Mouse (Mus musculus): Measurements from ENCODE around the gene Ccdc155. TPM values are rescaled to one million over a fixed set of nuclear protein-coding genes. Genes with fewer than 3 reads are reported as not detected.
A peak's percentile ranks its signal among the peaks of the same experiment; 100 is the strongest.

The Ccdc155 gene
- 0.62 and 0.67 TPM in 2 replicates for polyA plus RNA-seq (2016; fragmentation: Nextera tagmentation; extraction: Ambion mirVana)

GRCm38 (mm10) chr7:45204380-45205143 lies at the start of gene Ccdc155:
Gene Ccdc155 (minus strand): TSS chr7:45204892.
- Histone ChIP-seq H3K27ac (replicated peaks) (peak within 1 kb of the TSS; percentile 87), H3K36me3 (replicated peaks) (no peaks in the 10 kb centered on the region), H3K9me3 (no peaks in the 10 kb centered on the region), H3K4me3 (peak within 1 kb of the TSS; percentile 61), H3K4me1 (peaks cover 8% of the 10 kb centered on the region), H3K27me3 (replicated peaks; ENCODE audit: low read depth, poor library complexity, severe bottlenecking) (peaks cover 41% of the 10 kb centered on the region)
- WGBS = 9% methylated on average over 44 of the region's 44 CpGs
- DNase-seq (ENCODE audit: low spot score) = peak; percentile 99

GRCm38 (mm10) chr7:45253806-45254205 lies 49.1 kb upstream of the Ccdc155 start:
- 86% methylated on average over 8 of the region's 8 CpGs for WGBS
- Histone ChIP-seq H3K4me3 (no peak overlapping the region), H3K36me3 (replicated peaks) (no peaks in the 10 kb centered on the region), H3K27me3 (replicated peaks; ENCODE audit: low read depth, poor library complexity, severe bottlenecking) (0 out of 2 replicates have a peak, but pooled peaks cover 9% of the 10 kb centered on the region), H3K9me3 (no peaks in the 10 kb centered on the region), H3K27ac (replicated peaks) (no peak overlapping the region), H3K4me1 (peaks cover 7% of the 10 kb centered on the region; the same call in 1 of the 2 replicates)
- no peak for DNase-seq (ENCODE audit: low spot score)

- Histone ChIP-seq H3K27me3 (replicated peaks; ENCODE audit: low read depth, poor library complexity, severe bottlenecking) (no peaks in the 10 kb centered on the region), H3K27ac (replicated peaks) (no peak overlapping the region), H3K4me1 (no peaks in the 10 kb centered on the region), H3K9me3 (no peaks in the 10 kb centered on the region), H3K36me3 (replicated peaks) (no peaks in the 10 kb centered on the region), H3K4me3 (no peak overlapping the region)
- WGBS = 41% methylated on average over 3 of the region's 3 CpGs
- peak; percentile 7 for DNase-seq (ENCODE audit: low spot score)
Measured at GRCm38 (mm10) chr7:45247666-45248065, 43.0 kb upstream of the Ccdc155 start.

- 78% methylated on average over 6 of the region's 6 CpGs for WGBS
- H3K4me1 ChIP-seq = peaks cover 25% of the 10 kb centered on the region
- peak overlapping the region; percentile 81; the same call in 1 of the 2 replicates for H3K27ac ChIP-seq (replicated peaks)
- no peaks in the 10 kb centered on the region for H3K36me3 ChIP-seq (replicated peaks)
- H3K9me3 ChIP-seq = no peaks in the 10 kb centered on the region
- H3K27me3 ChIP-seq (replicated peaks; ENCODE audit: low read depth, poor library complexity, severe bottlenecking) = peaks cover 58% of the 10 kb centered on the region
- no peak for DNase-seq (ENCODE audit: low spot score)
- H3K4me3 ChIP-seq = peak overlapping the region; percentile 50
Measured at GRCm38 (mm10) chr7:45241389-45241749, 36.7 kb upstream of the Ccdc155 start.

GRCm38 (mm10) chr7:45240633-45241388 lies 36.1 kb upstream of the Ccdc155 start, which contains the start of gene Slc6a16:
Gene Slc6a16 (plus strand): TSS chr7:45241085.
- peak; percentile 78 for DNase-seq (ENCODE audit: low spot score)
- Histone ChIP-seq H3K4me3 (peak within 1 kb of the TSS; percentile 50), H3K27me3 (replicated peaks; ENCODE audit: low read depth, poor library complexity, severe bottlenecking) (peaks cover 64% of the 10 kb centered on the region), H3K36me3 (replicated peaks) (no peaks in the 10 kb centered on the region), H3K4me1 (peaks cover 28% of the 10 kb centered on the region), H3K9me3 (no peaks in the 10 kb centered on the region), H3K27ac (replicated peaks) (peak within 1 kb of the TSS; percentile 81)
- WGBS = 9% methylated on average over 53 of the region's 53 CpGs

- H3K4me3 ChIP-seq = no peak overlapping the region
- H3K36me3 ChIP-seq (replicated peaks) = no peaks in the 10 kb centered on the region
- 82% methylated on average over 7 of the region's 7 CpGs for WGBS
- peaks cover 68% of the 10 kb centered on the region for H3K27me3 ChIP-seq (replicated peaks; ENCODE audit: low read depth, poor library complexity, severe bottlenecking)
- H3K4me1 ChIP-seq = peaks cover 35% of the 10 kb centered on the region
- no peaks in the 10 kb centered on the region for H3K9me3 ChIP-seq
- H3K27ac ChIP-seq (replicated peaks) = peak overlapping the region; percentile 81; the same call in 1 of the 2 replicates
- DNase-seq (ENCODE audit: low spot score) = peak; percentile 7
Measured at GRCm38 (mm10) chr7:45240109-45240508, 35.4 kb upstream of the Ccdc155 start.

- peak within 1 kb of the TSS; percentile 25; the same call in 1 of the 2 replicates for H3K4me3 ChIP-seq
- H3K27ac ChIP-seq (replicated peaks) = no peak within 1 kb of the TSS; the same call in 1 of the 2 replicates
- H3K27me3 ChIP-seq (replicated peaks; ENCODE audit: low read depth, poor library complexity, severe bottlenecking) = peaks cover 68% of the 10 kb centered on the region
- no peaks in the 10 kb centered on the region for H3K9me3 ChIP-seq
- peaks cover 3% of the 10 kb centered on the region; the same call in 1 of the 2 replicates for H3K36me3 ChIP-seq (replicated peaks)
- 40% methylated on average over 20 of the region's 20 CpGs for WGBS
- H3K4me1 ChIP-seq = peaks cover 47% of the 10 kb centered on the region
- DNase-seq (ENCODE audit: low spot score) = no peak
Measured at GRCm38 (mm10) chr7:45238723-45239496, 34.2 kb upstream of the Ccdc155 start, which contains the start of gene Cd37. Gene Cd37 (minus strand): TSS chr7:45239115.

GRCm38 (mm10) chr7:45237747-45238699 lies 33.3 kb upstream of the Ccdc155 start:
- WGBS = 78% methylated on average over 17 of the region's 17 CpGs
- DNase-seq (ENCODE audit: low spot score) = peak; percentile 8
- H3K4me1 ChIP-seq = peaks cover 56% of the 10 kb centered on the region

GRCm38 (mm10) chr7:45235656-45236180 lies 31.0 kb upstream of the Ccdc155 start:
- H3K4me3 ChIP-seq = peak overlapping the region; percentile 47
- peaks cover 61% of the 10 kb centered on the region for H3K27me3 ChIP-seq (replicated peaks; ENCODE audit: low read depth, poor library complexity, severe bottlenecking)
- peaks cover 35% of the 10 kb centered on the region for H3K36me3 ChIP-seq (replicated peaks)
- DNase-seq (ENCODE audit: low spot score) = no peak
- peaks cover 62% of the 10 kb centered on the region for H3K4me1 ChIP-seq
- WGBS = 27% methylated on average over 17 of the region's 17 CpGs
- no peaks in the 10 kb centered on the region for H3K9me3 ChIP-seq
- H3K27ac ChIP-seq (replicated peaks) = peak overlapping the region; percentile 42

More at GRCm38 (mm10) chr7:45237747-45238699, 33.3 kb upstream of the Ccdc155 start:
- Histone ChIP-seq H3K36me3 (replicated peaks) (peaks cover 12% of the 10 kb centered on the region), H3K9me3 (no peaks in the 10 kb centered on the region), H3K27ac (replicated peaks) (no peak overlapping the region), H3K4me3 (no peak overlapping the region), H3K27me3 (replicated peaks; ENCODE audit: low read depth, poor library complexity, severe bottlenecking) (peaks cover 70% of the 10 kb centered on the region)

- H3K36me3 ChIP-seq (replicated peaks) = peaks cover 42% of the 10 kb centered on the region
- peaks cover 55% of the 10 kb centered on the region for H3K27me3 ChIP-seq (replicated peaks; ENCODE audit: low read depth, poor library complexity, severe bottlenecking)
- H3K9me3 ChIP-seq = no peaks in the 10 kb centered on the region
- DNase-seq (ENCODE audit: low spot score) = peak; percentile 83
- WGBS = 3% methylated on average over 21 of the region's 21 CpGs
- H3K4me1 ChIP-seq = peaks cover 56% of the 10 kb centered on the region
- H3K27ac ChIP-seq (replicated peaks) = peak overlapping the region; percentile 42
- peak overlapping the region; percentile 47 for H3K4me3 ChIP-seq
Measured at GRCm38 (mm10) chr7:45234922-45235571, 30.4 kb upstream of the Ccdc155 start.

Measured in embryonic facial prominence, embryonic 10.5 days (tissue).